Mouse (Mus musculus): Measurements from ENCODE around the gene Gm14326.
"Not testable (repeated sequence)": the region's sequence is repeated elsewhere in the genome, so short reads cannot be mapped to it uniquely, and the experiment has no call there.

Gene Gm14326

DNA sequence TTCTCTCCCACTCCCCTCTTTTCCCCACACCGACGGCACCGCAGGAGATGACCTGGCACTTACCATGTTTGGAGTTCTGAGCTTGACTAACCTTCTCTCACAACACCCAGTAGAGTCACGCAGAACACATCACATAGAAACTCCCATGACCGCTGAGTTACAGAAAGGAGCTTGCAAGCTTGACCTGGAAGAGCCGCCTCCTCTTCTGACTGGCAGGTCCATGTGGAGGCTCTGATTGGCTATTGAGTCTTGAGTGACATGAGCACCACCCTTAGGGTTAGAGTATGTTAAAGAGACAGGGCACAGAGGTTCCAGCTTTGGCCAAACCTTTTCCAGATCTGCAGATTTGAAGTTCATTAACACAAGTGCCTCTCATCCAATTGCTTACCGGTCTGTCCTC is at the start of gene Gm14326:
TSS of gene Gm14326 (minus strand) at position 153 of the 400 bp plus-strand sequence.
- peak; percentile 53 for DNase-seq (ENCODE audit: low read depth)

DNA sequence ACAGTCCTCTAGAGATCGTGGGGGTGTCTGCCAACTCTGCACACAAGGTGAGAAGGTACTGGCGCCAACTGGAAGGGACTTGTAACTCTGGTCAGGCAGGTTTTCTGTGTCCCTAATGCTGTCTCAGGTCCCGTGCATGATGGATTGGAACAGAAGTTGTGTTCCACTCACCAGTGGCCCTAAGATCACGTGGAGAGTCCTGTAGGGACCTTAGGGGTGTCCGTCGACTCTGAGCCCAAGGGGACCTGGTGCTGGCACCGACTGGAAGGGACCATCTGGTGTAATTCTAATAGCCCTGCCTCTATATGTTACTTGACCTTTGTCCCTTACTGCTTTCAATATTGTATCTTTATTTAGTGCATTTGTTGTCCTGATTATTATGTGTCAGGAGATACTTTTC is 17.7 kb upstream of the Gm14326 start:
- not testable (repeated sequence) for DNase-seq (ENCODE audit: low read depth)

DNA sequence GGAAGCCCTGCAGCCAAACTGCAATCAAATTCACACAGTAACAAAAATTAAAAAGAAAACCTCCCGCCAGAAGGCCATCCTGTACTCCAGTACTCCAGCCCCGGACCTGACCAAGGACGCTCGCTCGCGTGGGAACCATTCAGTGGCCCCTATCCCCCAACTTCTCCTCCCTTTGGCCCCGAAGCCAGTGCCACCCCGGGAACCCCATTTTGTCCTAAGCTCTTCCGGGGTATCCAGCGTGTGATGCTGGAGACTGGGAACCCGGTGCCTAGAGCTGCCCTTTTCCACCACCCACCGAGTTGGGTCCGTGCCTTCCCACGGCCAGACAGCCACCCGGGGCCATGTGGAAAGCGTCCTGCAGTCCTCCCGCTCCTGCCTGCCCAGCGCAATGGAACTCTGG is 363 bp downstream of the Gm14326 start:
- DNase-seq (ENCODE audit: low read depth), result peak; percentile 11

DNA sequence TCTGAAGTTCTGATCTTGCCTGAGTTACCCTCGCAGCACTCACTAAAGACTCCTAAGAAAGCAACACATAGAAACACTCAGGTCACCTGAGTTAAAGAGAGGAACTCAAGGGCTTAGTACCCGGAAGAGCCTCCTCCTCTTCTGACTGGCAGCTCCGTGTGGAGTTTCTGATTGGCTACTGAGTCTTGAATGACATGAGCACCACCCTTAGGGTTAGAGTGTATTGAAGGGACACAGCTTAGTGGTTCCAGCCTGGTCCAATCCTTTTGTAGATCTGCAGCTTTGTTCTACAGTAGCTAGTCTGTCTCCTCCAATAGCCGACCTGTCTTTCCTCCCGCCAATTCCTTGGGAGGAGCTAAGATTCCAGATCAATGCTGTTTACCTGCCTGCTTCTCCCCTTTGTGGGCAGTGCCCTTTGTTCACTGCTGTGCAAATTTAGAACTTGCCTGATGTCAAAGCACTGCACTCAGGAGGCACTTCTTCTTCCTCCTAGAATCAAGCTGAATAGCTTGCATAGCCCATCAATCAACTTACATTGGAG is 31.5 kb downstream of the Gm14326 start, which contains the start of gene Zfp972:
TSS of gene Zfp972 (minus strand) at position 51 of the 541 bp plus-strand sequence.
- peak; percentile 1 for DNase-seq (ENCODE audit: low read depth)

DNA sequence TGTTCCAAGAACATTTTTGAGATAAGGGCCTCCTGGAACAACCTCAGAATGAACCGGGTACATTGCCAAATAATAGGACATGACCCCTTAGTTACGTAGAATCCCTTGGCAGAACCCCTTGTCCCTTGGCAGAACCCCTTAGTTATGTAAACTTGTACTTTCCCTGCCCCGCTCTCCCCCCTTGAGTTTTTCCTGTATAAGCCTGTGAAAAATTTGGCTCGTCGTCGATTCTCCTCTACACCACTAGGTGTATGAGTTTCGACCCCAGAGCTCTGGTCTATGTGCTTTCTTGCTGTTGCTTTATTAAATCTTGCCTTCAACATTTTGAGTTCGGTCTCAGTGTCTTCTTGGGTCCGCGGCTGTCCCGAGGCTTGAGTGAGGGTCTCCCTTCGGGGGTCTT is 53.8 kb downstream of the Gm14326 start:
- not testable (repeated sequence) for DNase-seq (ENCODE audit: low read depth)

DNA sequence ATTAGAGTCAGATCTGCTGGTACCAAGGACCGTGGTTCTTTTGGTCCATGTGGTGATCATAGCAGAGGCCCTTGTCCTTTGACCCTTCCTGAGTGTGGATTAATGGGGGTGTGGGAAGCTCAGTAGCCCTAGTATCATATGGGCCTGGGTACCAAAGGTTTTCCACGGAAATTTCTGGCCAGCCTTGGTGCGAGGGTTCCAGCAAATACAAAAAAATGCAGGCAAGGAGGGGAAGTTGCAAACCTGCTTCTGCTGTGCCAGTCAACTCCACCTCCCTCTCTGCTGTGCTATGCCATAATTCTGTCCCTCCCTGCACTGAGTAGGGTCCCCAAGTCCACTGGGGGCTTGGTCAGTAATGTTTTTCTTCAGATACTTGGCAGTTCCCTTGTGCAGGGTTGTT is 58.9 kb downstream of the Gm14326 start:
- not testable (repeated sequence) for DNase-seq (ENCODE audit: low read depth)

DNA sequence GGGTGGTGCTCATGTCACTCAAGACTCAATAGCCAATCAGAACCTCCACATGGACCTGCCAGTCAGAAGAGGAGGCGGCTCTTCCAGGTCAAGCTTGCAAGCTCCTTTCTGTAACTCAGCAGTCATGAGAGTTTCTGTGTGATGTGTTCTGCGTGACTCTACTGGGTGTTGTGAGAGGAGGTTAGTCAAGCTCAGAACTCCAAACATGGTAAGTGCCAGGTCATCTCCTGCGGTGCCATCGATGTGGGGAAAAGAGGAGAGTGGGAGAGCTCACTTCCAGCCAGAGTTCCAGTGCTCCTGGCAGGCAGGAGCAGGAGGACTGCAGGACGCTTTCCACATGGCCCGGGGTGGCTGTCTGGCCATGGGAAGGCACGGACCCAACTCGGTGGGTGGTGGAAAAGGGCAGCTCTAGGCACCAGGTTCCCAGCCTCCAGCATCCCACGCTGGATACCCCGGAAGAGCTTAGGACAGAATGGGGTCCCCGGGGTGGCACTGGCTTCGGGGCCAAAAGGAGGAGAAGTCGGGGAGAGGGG is 60.0 kb downstream of the Gm14326 start, which contains the start of gene Gm14327:
TSS of gene Gm14327 (plus strand) at position 51 of the 533 bp plus-strand sequence.
- peak; percentile 0 for DNase-seq (ENCODE audit: low read depth)

DNA sequence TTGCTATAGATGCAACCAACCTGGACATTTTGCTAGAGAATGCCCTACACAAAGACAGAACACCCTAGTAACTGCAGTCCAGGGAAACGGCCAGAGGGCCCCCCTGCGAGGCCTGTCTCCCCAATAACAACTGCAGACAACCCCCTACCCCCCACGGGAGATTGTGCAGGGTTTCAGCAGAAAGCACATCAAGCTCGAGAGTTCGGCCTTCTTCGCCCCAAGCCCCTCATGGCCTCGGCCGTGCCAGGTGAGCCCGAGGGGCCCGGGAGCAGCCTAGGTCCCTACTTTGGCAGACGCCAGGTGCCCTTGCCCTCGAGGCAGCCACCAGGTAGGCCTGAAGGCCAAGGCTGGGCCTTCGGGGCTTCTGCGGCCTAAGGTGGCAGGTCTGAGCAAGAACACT is 69.4 kb downstream of the Gm14326 start:
- DNase-seq (ENCODE audit: low read depth), result not testable (repeated sequence)

Measured in induced T-regulatory cell, adult 2 months (primary cell).